In genomic region chrX:167330399-167330798, GRCm38 (mm10) we compare ENCODE assay signal across 15 mouse cellular contexts. TPM values are rescaled to one million over a fixed set of nuclear protein-coding genes. Genes with fewer than 3 reads are reported as not detected.
DNase-seq lines count a peak whose midpoint lies in the region; ATAC-seq and TF ChIP-seq lines count a peak whose summit lies in the region.
"Had no signal": no experiment of that assay in that cellular context is flagged by ENCODE, and none has a peak within 500 bp of the region (broad histone marks: within the 10 kb centered on the region; RNA-seq: fewer than 3 reads in every experiment).

Gene Tlr7 (minus strand): TSS chrX:167330558.

- H3K9me3 ChIP-seq in megakaryocyte, embryonic 14.5 days = no peaks in the 10 kb centered on the region
- H3K9me3 ChIP-seq in forebrain, embryonic 16.5 days (ENCODE audit: control insufficient read depth, low read length) = no peaks in the 10 kb centered on the region
- H3K9me3 ChIP-seq: embryonic facial prominence, embryonic 13.5 days; forebrain, embryonic 12.5 days; G1E; neural tube, embryonic 12.5 days had no signal

- DNase-seq in spleen, adult 2 months (ENCODE audit: low read depth in 1 of 2, low spot score in 2 of 2) = peak in 1 of 2 experiments; percentile 10
- DNase-seq in spleen, postnatal 10 days (ENCODE audit: low spot score in 2 of 2) = no peak
- DNase-seq in thymus, postnatal 4 days = peak; percentile 21
- DNase-seq in gastrocnemius, postnatal 25 days = no peak
- DNase-seq: cerebellum, adult 9-10 months; kidney, postnatal 10 days; midbrain, embryonic 14.5 days had no signal

- peak within 1 kb of the TSS; percentile 54 for H3K4me3 ChIP-seq in spleen, adult 2 months (ENCODE audit: extremely low read depth, insufficient read depth, insufficient read length)
- peak within 1 kb of the TSS; percentile 39 for H3K4me3 ChIP-seq in bone marrow, adult 2 months (replicated peaks; ENCODE audit: control insufficient read depth, low read depth, low read length)
- peak within 1 kb of the TSS; percentile 76 for H3K4me3 ChIP-seq in megakaryocyte, embryonic 14.5 days (replicated peaks)
- H3K4me3 ChIP-seq in forebrain, embryonic 16.5 days (replicated peaks; ENCODE audit: low read length) = no peak within 1 kb of the TSS
- H3K4me3 ChIP-seq: embryonic facial prominence, embryonic 13.5 days; forebrain, embryonic 12.5 days; neural tube, embryonic 12.5 days had no signal

- H3K4me2 ChIP-seq in forebrain, embryonic 16.5 days (ENCODE audit: low read length) = no peak within 1 kb of the TSS
- H3K4me2 ChIP-seq: embryonic facial prominence, embryonic 13.5 days; forebrain, embryonic 12.5 days; neural tube, embryonic 12.5 days had no signal

- H3K4me1 ChIP-seq in spleen, adult 2 months (ENCODE audit: control insufficient read depth, insufficient read depth, insufficient read length) = peaks cover 4% of the 10 kb centered on the region; the same call in 1 of the 2 replicates
- H3K4me1 ChIP-seq in bone marrow, adult 2 months (ENCODE audit: control insufficient read depth, insufficient read depth, low read length) = no peaks in the 10 kb centered on the region; the same call in 1 of the 2 replicates
- peaks cover 50% of the 10 kb centered on the region for H3K4me1 ChIP-seq in megakaryocyte, embryonic 14.5 days
- no peaks in the 10 kb centered on the region; the same call in none of the 2 replicates for H3K4me1 ChIP-seq in forebrain, embryonic 16.5 days (replicated peaks; ENCODE audit: control insufficient read depth, insufficient read depth, low read length)
- H3K4me1 ChIP-seq: embryonic facial prominence, embryonic 13.5 days; forebrain, embryonic 12.5 days; neural tube, embryonic 12.5 days had no signal

- no peak within 1 kb of the TSS for H3K9ac ChIP-seq in forebrain, embryonic 16.5 days (replicated peaks; ENCODE audit: low read depth, low read length)
- H3K9ac ChIP-seq: embryonic facial prominence, embryonic 13.5 days; forebrain, embryonic 12.5 days; neural tube, embryonic 12.5 days had no signal

- peak within 1 kb of the TSS; percentile 88 for H3K27ac ChIP-seq in spleen, adult 2 months (ENCODE audit: insufficient read depth, low read length)
- no peak within 1 kb of the TSS for H3K27ac ChIP-seq in bone marrow, adult 2 months (ENCODE audit: control insufficient read depth, insufficient read depth, low read depth, low read length, poor library complexity)
- no peak within 1 kb of the TSS for H3K27ac ChIP-seq in forebrain, embryonic 16.5 days (ENCODE audit: low read length)
- H3K27ac ChIP-seq: embryonic facial prominence, embryonic 13.5 days; forebrain, embryonic 12.5 days; neural tube, embryonic 12.5 days had no signal

- peak; percentile 10; the same call in 1 of the 2 replicates for TF ChIP-seq POLR2A in spleen, adult 2 months (IDR thresholded peaks at IDR 0.05; ENCODE audit: low read depth, low read length)
- TF ChIP-seq POLR2A in bone marrow, adult 2 months (IDR thresholded peaks at IDR 0.05; ENCODE audit: borderline replicate concordance, control insufficient read depth, low read depth, low read length) = no peak

- 36% methylated on average over 6 of the region's 6 CpGs for WGBS in spleen, adult 2 months
- WGBS in bone marrow, adult 2 months = 21% methylated on average over 6 of the region's 6 CpGs
- WGBS in forebrain, embryonic 16.5 days = 76% methylated on average over 6 of the region's 6 CpGs

- no peaks in the 10 kb centered on the region for H3K36me3 ChIP-seq in spleen, adult 2 months (ENCODE audit: control insufficient read depth, insufficient read depth, low read length)
- H3K36me3 ChIP-seq in megakaryocyte, embryonic 14.5 days (replicated peaks; ENCODE audit: low read length) = no peaks in the 10 kb centered on the region
- no peaks in the 10 kb centered on the region for H3K36me3 ChIP-seq in forebrain, embryonic 16.5 days (ENCODE audit: control insufficient read depth, insufficient read depth)
- H3K36me3 ChIP-seq: embryonic facial prominence, embryonic 13.5 days; forebrain, embryonic 12.5 days; G1E; neural tube, embryonic 12.5 days had no signal

- ATAC-seq in forebrain, embryonic 16.5 days = no peak
- ATAC-seq: hindbrain, embryonic 16.5 days had no signal

- H3K27me3 ChIP-seq in spleen, adult 2 months (ENCODE audit: control insufficient read depth, insufficient read depth, low read length) = no peaks in the 10 kb centered on the region
- H3K27me3 ChIP-seq in megakaryocyte, embryonic 14.5 days (replicated peaks) = peaks cover 2% of the 10 kb centered on the region
- no peaks in the 10 kb centered on the region; the same call in 1 of the 2 replicates for H3K27me3 ChIP-seq in forebrain, embryonic 16.5 days (replicated peaks; ENCODE audit: control insufficient read depth, insufficient read depth, low read length)
- H3K27me3 ChIP-seq: neural tube, embryonic 12.5 days had no signal

- no peak for TF ChIP-seq CTCF in spleen, adult 2 months (IDR thresholded peaks at IDR 0.05; ENCODE audit: extremely low read depth, insufficient read depth, insufficient read length, insufficient replicate concordance)
- TF ChIP-seq CTCF in bone marrow, adult 2 months (IDR thresholded peaks at IDR 0.05; ENCODE audit: control insufficient read depth, insufficient read depth, low read length) = no peak

RNA-seq across cellular contexts. Expression of gene Tlr7, which starts in this region (rescaled TPM):
- 1.8 and 2.6 TPM in 2 replicates for polyA plus RNA-seq in spleen, adult 2 months (2012; rRNA removed)
- polyA plus RNA-seq in bone marrow, adult 2 months (2011; ENCODE audit: insufficient read depth, insufficient read length, low replicate concordance, missing spikeins) = 2.9 and 5.7 TPM in 2 replicates
- 0.39 TPM in 1 of 2 replicates, not detected in the other for polyA plus RNA-seq in megakaryocyte, embryonic 14.5 days (2012; ENCODE audit: insufficient read depth, low replicate concordance)
- 0.13 and 0.53 TPM in 2 replicates for polyA plus RNA-seq in forebrain, embryonic 16.5 days (2015; fragmentation: Nextera tagmentation; extraction: Ambion mirVana)
- total RNA-seq in gastrocnemius, postnatal 25 days (2021) = under 1 TPM; 0.51 to 0.86 TPM
- total RNA-seq: G1E had no signal
- polyA plus RNA-seq: G1E had no signal
